Mouse (Mus musculus) bone marrow macrophage, adult 2 months (primary cell): Measurements from ENCODE around the gene Slc3a2. TPM values are rescaled to one million over a fixed set of nuclear protein-coding genes. Genes with fewer than 3 reads are reported as not detected.
A peak's percentile ranks its signal among the peaks of the same experiment; 100 is the strongest.

ENCODE experiments used
- H3K27ac ChIP-seq: 2 replicates; pipeline ENCODE4 v1.5.1; 2012; ENCODE audit warnings: low read depth, low read length; ENCODE audit not compliant: insufficient read depth
- H3K4me1 ChIP-seq: 2 replicates; pipeline ENCODE4 v1.6.1; 2012; ENCODE audit warnings: low read length; ENCODE audit not compliant: control insufficient read depth, insufficient read depth
- H3K4me3 ChIP-seq: 2 replicates; pipeline ENCODE4 v1.5.1; 2012; ENCODE audit warnings: mild to moderate bottlenecking, low read length, moderate library complexity; ENCODE audit not compliant: insufficient read depth
- CTCF ChIP-seq: IDR thresholded peaks from 2 replicates; pipeline ENCODE4 v1.5.1; 2012; ENCODE audit warnings: low read depth, mild to moderate bottlenecking, low read length, moderate library complexity
- POLR2A ChIP-seq: IDR thresholded peaks from 2 replicates; pipeline ENCODE4 v1.6.1; 2012; ENCODE audit warnings: mild to moderate bottlenecking, low read depth, low read length, borderline replicate concordance
- polyA plus RNA-seq: library from polyadenylated mRNA; stranded (reverse); fragments of >200 nt; gene quantifications from 2 replicates; pipeline ENCODE4 v1.2.4, GENCODE M21; 2012; ENCODE audit not compliant: missing spikeins, insufficient read depth, insufficient read length

The Slc3a2 gene
- polyA plus RNA-seq, 1 experiment = 172 TPM

DNA sequence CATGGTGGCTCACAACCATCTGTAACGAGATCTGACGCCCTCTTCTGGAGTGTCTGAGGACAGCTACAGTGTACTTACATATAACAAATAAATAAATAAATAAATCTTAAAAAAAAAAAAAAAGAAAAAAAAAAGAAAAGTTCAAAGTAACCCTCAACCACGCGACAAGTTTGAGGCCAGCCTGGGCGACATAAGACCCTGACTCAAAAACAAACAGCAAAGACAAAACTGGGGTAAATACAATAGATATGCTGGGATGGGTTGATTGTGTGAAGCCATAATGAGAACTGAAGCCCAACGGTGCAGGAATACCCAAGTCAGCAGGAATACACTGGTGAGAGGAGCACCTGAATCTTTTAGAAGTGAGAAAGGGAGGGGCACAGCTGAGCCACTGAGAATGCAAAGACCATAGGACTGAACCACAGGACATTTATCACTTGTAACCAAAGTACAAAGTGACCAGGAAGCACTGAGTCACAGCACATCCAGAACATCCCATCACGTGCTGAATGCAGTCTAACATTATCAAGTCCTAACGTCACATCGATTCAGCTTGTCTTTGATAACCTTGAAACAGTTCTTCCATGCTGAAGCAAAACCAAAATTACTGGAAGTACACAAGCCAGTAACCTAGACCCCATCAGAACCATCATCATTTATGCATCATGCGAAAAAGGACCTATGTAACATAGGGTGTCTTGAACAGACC is 6.2 kb downstream of the Slc3a2 start:
- Histone ChIP-seq H3K4me3 (no peak overlapping the region), H3K4me1 (peaks cover 15% of the 10 kb centered on the region), H3K27ac (no peak overlapping the region)
- no peak for TF ChIP-seq POLR2A
- TF ChIP-seq CTCF = no peak

DNA sequence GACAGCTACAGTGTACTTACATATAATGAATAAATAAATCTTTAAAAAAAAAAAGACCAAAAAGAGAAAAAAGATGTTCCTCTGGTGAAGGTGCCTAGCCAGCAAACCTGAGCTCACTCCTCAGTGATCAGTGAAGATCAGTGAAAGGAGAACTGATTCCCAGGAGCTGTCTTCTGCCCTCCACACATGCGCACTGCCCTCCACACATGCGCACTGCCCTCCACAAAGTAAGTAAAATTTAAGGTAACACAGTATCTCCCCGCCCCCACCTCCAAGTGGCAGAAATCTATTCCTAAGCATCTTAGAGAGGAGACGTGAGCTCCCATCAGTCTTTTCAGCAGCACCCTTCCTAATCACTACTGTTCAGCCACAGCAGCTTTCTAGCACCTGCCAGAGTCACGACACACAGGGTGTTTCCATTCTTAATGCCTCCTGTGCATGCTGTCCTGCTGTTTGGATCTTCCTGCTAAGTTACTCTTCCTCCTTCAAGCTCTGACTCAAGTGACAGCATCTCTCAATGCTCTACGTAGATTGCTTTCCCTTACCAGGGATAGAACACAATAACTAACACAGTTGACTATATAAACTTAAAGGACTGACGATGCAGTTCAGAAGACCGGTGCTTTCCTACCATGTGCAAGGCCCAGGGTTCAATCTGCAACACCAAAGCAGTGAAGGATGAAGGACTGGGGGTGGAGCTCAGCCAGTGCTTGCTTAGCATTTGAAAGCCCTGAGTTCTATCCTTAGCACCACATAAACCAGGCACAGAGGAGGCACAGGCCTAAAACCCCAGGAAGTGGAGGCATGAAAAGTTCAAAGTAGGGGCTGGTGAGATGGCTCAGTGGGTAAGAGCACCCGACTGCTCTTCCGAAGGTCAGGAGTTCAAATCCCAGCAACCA is 7.1 kb downstream of the Slc3a2 start:
- Histone ChIP-seq H3K4me1 (peaks cover 11% of the 10 kb centered on the region), H3K27ac (no peak overlapping the region), H3K4me3 (no peak overlapping the region)
- TF ChIP-seq POLR2A (no peak), CTCF (no peak)

DNA sequence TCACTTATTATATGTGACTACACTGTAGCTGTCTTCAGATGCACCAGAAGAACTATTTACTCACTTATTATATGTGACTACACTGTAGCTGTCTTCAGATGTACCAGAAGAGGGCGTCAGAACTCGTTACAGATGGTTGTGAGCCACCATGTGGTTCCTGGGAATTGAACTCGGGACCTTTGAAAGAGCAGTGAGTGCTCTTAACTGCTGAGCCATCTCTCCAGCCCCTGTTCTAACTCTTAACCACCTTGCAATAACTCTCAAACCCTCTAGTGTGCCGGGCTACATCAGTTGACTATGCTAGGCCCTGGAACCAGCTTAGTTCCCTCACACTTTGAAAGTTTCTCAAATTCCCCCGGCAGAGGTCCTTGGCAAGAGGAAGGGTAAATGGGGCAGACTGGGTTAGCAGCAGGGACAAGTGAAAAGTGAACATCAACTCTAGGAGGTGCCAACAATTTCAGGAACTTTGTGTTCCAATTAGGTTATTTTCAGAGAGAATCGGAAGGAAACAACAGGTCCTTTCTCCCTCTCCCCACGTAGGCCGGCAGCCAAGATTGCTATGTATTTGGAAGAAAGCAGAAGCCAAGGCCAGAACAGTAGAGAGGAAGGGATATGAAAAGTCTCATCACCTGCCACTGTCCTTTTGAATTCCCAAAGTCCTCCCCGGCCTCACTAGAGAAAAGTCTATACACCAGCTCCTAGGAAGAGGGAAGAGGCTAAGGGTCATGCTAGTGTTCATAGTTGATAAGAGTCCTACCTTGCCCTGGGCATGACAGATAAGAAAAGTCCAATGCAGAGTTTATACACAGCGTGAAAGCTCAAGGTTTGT is 8.3 kb downstream of the Slc3a2 start:
- TF ChIP-seq CTCF (0 out of 2 replicates have a peak, but pooled peaks have one; percentile 5), POLR2A (no peak)
- no peak overlapping the region for H3K4me3 ChIP-seq
- H3K27ac ChIP-seq = no peak overlapping the region
- peaks cover 21% of the 10 kb centered on the region for H3K4me1 ChIP-seq

DNA sequence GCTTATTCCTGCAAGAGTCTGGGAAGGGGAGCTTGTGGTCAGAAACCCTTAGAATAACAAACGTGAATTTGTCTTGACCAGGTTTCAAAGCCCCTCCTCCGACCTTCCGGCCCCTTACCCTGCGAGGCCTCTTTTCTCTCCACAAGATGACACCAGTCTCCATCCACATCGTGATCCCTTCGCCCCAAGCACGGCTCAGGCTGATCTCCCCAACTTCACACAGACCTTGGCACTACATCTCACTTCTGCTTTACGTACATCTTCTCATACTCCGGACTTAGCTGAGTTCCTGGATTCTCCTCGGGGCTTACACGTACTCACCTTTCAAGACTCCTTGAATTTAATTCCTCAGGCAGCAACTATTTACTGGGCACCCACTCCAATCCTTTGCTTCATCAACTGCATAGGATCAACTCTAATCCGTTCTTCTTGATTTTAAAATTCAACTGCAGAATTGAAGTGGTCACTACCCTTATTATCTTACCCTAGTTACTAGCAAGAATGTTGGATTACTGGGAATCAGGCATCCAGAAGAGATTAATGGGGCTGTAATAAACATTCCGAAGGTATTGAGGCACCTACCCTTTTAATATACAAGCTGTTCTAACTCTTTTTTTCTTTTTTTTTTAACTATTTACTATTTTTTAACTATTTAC is 9.0 kb downstream of the Slc3a2 start:
- Histone ChIP-seq H3K27ac (peak overlapping the region; percentile 96), H3K4me1 (peaks cover 23% of the 10 kb centered on the region), H3K4me3 (peak overlapping the region; percentile 99)
- no peak for TF ChIP-seq CTCF

DNA sequence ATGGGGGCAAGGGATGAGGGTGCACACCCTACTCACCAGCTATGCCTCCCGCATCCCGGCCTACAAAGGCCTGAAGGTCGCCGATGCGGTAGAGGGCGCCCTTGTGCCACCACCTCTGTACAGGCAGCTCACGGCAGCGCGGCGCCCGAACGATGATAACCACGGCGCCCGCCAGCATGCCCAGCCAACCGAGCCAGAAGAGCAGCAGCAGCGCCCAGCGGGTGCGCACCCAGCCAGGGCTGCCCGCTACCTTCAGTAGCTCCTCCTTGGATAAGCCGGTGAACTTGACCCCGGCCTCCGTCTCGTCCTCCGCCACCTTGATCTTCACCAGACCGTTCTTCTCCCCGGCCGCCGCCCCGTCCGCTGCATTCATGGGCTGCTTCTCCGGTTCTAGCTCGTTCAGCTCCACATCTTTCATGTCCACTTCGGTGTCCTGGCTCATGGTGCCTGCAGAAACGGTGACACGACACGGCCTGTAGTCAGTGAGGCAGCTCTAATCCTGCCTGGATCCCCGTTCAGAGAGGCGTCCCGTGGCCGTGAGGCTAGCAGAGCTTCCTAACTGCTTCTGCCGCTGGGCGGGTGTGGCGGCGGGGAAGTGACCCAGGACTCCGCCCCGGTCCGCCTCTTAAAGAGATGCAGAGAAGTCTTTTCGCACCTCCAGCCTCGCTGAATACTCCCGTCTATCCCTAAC is 9.7 kb downstream of the Slc3a2 start:
- H3K27ac ChIP-seq = peak overlapping the region; percentile 96
- H3K4me3 ChIP-seq = peak overlapping the region; percentile 99
- peak; percentile 45 for TF ChIP-seq CTCF
- no peak; the same call in 1 of the 2 replicates for TF ChIP-seq POLR2A
- peaks cover 23% of the 10 kb centered on the region for H3K4me1 ChIP-seq

DNA sequence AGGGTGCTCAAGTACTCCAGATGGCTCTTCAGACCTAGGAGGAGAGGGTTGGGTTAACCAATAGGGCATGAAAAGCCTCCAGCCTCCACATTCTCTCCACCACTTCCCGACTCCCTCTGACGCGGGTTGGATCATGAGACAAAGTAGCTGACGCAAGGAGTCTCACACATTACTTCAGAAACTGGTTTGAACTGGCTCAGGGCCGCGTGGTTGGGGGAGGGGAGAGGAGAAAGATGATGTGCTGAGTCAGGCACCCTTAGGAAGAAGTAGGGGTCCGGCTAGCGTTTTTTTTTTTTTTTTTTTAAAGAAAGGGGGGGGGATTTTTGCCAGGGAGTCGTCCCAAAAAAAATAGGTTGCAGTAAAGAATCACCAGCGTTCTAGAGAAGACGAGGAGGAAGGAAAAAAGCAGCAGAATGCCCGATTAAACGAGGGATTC is 10.3 kb downstream of the Slc3a2 start:
- TF ChIP-seq CTCF (no peak), POLR2A (no peak)
- H3K4me1 ChIP-seq = peaks cover 23% of the 10 kb centered on the region

DNA sequence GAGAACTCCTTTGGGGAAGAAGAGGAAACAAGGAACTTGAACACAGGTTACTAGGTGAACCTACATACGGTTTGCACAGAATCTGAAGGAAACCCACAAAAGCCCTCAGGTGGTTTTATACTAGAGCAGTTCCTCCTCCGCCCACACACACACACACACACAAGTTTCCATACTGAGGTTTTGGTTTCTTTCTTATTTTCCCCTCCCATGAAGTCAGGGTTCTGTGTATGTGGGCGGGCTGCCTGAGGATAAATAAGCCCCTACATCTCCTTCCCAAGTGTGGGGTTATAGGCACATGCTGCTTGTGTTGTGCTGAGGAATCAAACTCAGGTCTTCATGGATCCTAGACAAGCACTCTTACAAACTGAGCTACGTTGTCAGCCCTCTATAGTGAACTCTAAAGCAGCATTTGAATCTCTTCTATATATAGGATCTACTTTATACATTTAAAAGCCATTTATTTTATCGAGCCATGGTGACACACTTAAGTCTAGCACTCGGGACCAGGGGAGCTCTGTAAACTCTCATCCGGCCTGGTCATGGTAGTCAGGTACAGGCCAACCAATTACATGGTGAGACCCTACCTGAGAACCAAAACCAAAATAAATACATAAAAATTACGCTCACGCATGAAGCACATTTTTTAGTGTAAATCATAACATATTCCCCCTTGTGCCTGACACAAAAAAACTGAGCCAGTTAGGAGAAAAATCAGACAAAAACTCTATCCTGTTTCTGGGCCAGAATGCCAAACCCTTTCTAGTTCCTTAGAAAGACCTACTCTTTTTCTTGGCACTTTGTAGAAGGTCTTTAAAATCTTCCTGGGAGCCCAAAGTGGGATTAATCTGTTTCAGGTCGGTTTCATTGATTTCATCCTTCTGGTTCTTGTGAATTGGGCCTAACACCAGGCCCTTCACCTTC is 11.0 kb downstream of the Slc3a2 start:
- H3K4me1 ChIP-seq = peaks cover 23% of the 10 kb centered on the region
- TF ChIP-seq CTCF = no peak
- TF ChIP-seq POLR2A = no peak
- peak overlapping the region; percentile 96 for H3K27ac ChIP-seq

More for the DNA sequence above, 10.3 kb downstream of the Slc3a2 start:
- Histone ChIP-seq H3K4me3 (peak overlapping the region; percentile 99), H3K27ac (peak overlapping the region; percentile 96)

DNA sequence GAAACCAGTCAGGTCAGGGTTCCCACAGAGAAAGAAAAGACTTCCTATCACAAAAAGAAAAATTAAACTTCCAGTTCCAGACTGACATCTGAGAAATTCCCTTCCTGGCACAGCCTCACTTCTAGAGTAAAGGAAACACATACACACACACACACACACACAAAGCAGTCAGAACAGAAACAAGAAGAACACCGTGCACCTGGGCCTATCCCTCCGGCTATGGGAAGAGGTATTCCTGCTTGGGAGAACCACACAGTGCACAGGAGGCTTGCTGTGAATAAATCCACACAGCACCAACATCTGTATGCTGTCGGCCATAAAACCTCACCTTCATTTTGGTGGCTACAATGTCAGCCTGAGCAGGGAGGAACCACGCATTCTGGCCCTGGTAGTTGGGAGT is 11.7 kb downstream of the Slc3a2 start:
- TF ChIP-seq POLR2A (no peak), CTCF (no peak)
- H3K27ac ChIP-seq = peak overlapping the region; percentile 96; the same call in 1 of the 2 replicates
- peaks cover 23% of the 10 kb centered on the region for H3K4me1 ChIP-seq
- peak overlapping the region; percentile 99 for H3K4me3 ChIP-seq

More for the DNA sequence above, 11.0 kb downstream of the Slc3a2 start:
- H3K4me3 ChIP-seq = peak overlapping the region; percentile 99

DNA sequence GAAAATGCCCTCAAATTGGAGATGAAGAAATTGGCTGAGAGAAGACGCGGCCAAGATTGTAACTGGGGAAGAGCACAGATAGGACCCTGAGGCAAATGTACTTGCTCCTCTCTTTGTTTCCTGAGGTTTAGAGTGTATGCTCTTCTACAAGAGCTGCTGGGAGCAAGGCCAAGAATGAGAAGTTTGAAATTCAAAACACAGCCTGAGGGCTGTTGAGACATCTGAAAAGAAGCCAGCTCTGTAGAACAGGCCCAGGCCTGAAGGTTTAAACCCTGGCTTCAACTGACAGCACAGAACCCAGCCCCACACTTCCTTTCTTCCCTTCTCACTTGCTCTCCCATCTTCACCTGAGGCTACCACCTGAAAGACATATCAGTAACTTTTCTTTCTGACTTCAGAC is 13.1 kb downstream of the Slc3a2 start:
- Histone ChIP-seq H3K4me1 (peaks cover 19% of the 10 kb centered on the region), H3K27ac (no peak overlapping the region), H3K4me3 (0 out of 2 replicates have a peak overlapping the region, but pooled peaks have one; percentile 12)
- no peak for TF ChIP-seq CTCF
- no peak for TF ChIP-seq POLR2A
